Mouse (Mus musculus) liver, adult 2 months (tissue): Measurements from ENCODE around the gene Plekhg2.

Source experiments
- CTCF ChIP-seq: fragments of 200-500 bp; IDR thresholded peaks from 2 replicates; pipeline ENCODE4 v1.5.1; 2011; ENCODE audit warnings: low read depth, low read length, control low read depth
- POLR2A ChIP-seq: fragments of 200-500 bp; IDR thresholded peaks from 2 replicates; pipeline ENCODE4 v1.6.1; 2011; ENCODE audit warnings: low read length, control low read depth; ENCODE audit not compliant: insufficient read depth; ENCODE audit errors: extremely low read depth

DNA sequence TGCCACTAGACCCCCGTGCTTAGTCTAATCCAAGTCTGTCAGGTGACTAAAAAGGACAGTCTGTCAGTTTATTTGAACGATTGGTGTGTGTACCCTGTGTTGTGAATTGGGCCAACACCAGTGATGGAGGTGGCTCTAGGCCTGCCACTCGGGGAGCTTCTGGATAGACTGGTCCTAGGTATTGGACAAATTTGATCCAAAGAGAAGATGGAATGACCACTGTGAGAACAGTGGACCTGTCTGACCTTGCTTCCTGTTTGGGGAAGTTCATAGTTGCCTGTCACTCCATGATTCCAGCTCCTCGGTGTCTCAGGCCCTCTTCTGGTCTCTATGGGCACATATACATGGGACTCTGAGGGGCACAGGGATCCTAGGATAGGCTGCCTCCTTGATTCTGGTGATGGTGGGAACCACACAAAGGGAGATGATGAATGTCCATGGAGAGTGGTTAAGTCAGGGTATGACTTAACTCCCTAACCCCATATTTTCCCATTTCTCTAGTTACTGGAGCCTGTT, 20.7 kb downstream of the Plekhg2 start:
- TF ChIP-seq CTCF: no peak
- no peak for TF ChIP-seq POLR2A
